Mouse (Mus musculus) monocyte, adult 5-6 weeks (primary cell): Measurements from ENCODE around the gene Tub. TPM values are rescaled to one million over a fixed set of nuclear protein-coding genes. Genes with fewer than 3 reads are reported as not detected.
A peak's percentile ranks its signal among the peaks of the same experiment; 100 is the strongest.

Source experiments
- ATAC-seq: fragments of 153-309, 156-312 bp; replicated peaks from 2 replicates; pipeline ENCODE4 v1.8.0; 2017; ENCODE audit warnings: mild to moderate bottlenecking; ENCODE audit not compliant: low TSS enrichment, insufficient number of reproducible peaks, severe bottlenecking, poor library complexity, low FRiP score
- total RNA-seq: library from RNA; stranded (forward); fragments of 200-1000, 200-491, 200-594 nt; gene quantifications from 3 replicates; pipeline ENCODE4 v1.2.3, GENCODE M21; 2017

Tub gene
- 0.19 to 0.49 TPM (median 0.21 TPM) in 3 replicates for total RNA-seq

- no peak for ATAC-seq
Measured at GRCm38 (mm10) chr7:108950312-108950761, at the start of gene Tub. Gene Tub (plus strand): TSS chr7:108950338.

DNA sequence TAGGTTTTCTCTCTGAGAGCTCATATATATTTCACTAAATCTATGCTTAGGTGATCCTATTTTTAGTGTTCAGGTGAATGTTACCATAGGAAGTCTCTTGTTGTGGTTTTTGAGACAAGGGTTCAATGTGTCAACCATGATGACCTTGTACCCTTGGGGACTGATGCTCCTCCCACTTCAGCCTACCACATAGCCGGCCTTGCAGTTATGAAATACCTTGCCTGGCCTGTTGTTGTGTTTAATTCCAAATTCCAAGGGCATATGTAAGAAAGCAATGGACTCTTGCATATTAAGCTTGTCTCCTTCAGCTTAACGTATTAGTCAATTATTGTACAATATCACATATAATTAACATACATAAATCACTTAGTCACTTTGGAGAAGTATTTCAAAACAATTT is 46.2 kb upstream of the Tub start:
- ATAC-seq = no peak

- ATAC-seq = no peak
Measured at GRCm38 (mm10) chr7:108927043-108927442, 23.1 kb upstream of the Tub start.

- no peak for ATAC-seq
Measured at GRCm38 (mm10) chr7:108928280-108929188, 21.6 kb upstream of the Tub start.

- 0 out of 2 replicates have a peak, but pooled peaks have one; percentile 41 for ATAC-seq
Measured at GRCm38 (mm10) chr7:108929726-108930393, 20.3 kb upstream of the Tub start, which contains the start of gene Nlrp10. Gene Nlrp10 (minus strand): TSS chr7:108930178.

DNA sequence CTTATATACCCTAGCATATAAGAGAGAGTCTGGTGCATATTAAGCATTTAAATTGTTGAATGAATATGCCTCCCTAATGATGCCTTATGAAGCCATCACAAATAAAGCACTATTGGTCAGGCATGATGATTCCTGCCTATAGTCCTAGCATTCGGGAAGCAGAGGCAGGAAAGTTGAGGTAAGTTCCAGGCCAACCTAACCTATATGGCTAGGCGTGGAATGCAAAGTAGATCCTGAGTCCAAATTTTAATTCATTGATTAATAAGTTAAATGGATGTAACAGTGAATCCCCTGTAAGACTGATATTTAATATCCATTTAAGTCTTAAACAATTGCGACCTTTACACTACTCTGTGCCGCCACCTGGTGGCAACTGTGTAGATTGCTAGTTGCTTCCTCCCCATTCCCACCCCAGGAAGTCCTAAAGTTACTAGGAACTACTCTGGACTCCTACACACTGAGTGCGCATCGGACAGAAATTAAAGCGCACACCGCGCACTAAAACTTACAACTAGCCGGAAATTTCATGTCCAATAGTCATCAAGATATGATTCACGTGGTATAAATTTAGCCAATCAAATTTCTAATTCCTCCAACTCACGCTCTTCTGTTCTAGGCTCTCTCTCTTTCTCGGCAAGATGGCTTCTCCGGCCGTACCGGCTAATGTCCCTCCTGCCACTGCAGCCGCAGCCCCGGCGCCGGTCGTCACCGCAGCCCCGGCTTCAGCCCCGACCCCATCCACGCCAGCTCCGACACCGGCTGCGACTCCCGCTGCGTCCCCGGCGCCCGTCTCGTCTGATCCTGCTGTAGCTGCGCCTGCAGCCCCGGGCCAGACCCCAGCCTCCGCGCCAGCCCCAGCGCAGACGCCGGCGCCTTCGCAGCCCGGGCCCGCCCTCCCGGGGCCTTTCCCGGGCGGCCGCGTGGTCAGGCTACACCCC is 16.1 kb upstream of the Tub start, which contains the start of gene Eif3f:
TSS of gene Eif3f (plus strand) at position 624 of the 938 bp plus-strand sequence.
- peak; percentile 93 for ATAC-seq

GRCm38 (mm10) chr7:108934836-108935235 is 15.3 kb upstream of the Tub start:
- ATAC-seq = no peak

DNA sequence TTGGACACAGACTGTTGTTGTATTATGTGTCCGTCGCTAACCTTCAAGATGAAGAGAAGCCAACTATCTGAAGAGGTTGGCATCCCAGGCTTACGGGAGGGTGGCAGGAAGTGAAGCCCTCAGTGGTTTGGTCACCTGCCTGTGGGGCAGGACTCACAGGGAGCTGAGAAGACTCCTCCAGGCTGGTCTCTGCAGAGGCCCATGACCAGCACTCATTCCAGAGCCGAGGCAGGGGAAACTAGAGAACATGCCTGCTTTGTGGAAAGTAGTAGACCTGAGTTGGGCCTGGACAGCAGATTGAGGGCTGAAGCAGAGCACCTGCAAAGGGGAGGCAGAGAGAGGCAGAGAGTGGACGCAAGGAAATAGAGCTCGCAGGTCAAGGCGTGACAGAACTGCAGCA is 14.7 kb upstream of the Tub start:
- no peak for ATAC-seq

DNA sequence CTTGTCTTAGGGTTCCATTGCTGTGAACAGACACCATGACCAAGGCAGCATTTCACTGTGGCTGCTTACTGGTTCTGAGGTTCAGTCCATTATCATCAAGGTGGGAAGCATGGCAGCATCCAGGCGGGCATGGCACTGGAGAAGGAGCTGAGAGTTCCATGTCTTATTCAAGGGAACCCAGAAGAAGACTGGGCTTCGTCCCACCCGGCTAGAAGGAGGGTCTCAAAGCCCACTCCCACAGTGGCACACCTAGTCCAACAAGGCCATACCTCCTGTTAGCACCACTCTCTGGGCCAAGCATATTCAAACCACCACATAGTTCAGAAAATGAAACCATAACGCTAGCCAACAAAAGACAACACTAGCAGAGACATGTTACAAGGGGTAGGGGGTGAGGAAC is 13.5 kb upstream of the Tub start:
- ATAC-seq = no peak

- ATAC-seq = no peak
Measured at GRCm38 (mm10) chr7:108941466-108941865, 8.7 kb upstream of the Tub start.

GRCm38 (mm10) chr7:108944002-108944401 is 6.1 kb upstream of the Tub start:
- 0 out of 2 replicates have a peak, but pooled peaks have one; percentile 30 for ATAC-seq

GRCm38 (mm10) chr7:108948611-108949010 is 1.5 kb upstream of the Tub start:
- ATAC-seq = no peak

- ATAC-seq = no peak
Measured at GRCm38 (mm10) chr7:108949301-108949700, 837 bp upstream of the Tub start.

- ATAC-seq = no peak
Measured at GRCm38 (mm10) chr7:108950762-108951331, 709 bp downstream of the Tub start.

- no peak for ATAC-seq
Measured at GRCm38 (mm10) chr7:108952801-108953200, 2.7 kb downstream of the Tub start.

DNA sequence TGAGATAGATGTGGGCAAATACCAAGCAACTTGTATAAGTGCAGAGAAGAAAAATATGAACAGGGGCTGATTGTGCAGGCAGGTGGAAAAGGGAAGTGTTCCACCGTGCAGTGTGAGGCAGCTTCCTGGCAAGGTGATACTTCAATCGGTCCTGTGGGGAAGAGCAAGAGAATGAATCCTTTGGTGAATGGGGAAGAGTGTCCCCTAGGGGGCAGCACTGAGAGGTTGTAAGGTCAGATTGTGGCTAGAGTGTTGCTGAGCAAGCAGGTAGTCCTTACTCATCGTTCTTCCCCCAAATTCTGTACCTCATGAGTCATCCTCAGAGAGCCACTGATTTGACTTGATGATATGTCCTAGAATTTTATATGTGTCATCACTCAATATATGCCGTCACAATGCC is 4.0 kb downstream of the Tub start:
- ATAC-seq = 0 out of 2 replicates have a peak, but pooled peaks have one; percentile 18

- ATAC-seq = no peak
Measured at GRCm38 (mm10) chr7:108957734-108958133, 7.6 kb downstream of the Tub start.

- no peak for ATAC-seq
Measured at GRCm38 (mm10) chr7:108965968-108966367, 15.8 kb downstream of the Tub start.
